Mouse (Mus musculus) lung, adult 2 months (tissue): Measurements from ENCODE around the gene Ppp3ca. TPM values are rescaled to one million over a fixed set of nuclear protein-coding genes. Genes with fewer than 3 reads are reported as not detected.
"Not testable (repeated sequence)": the region's sequence is repeated elsewhere in the genome, so short reads cannot be mapped to it uniquely, and the experiment has no call there.

Source experiments
- DNase-seq: peaks from one replicate; pipeline ENCODE4 v3.0.0; 2022
- H3K4me1 ChIP-seq: fragments of 200-500 bp; 2 replicates; pipeline ENCODE4 v1.6.1; 2011; ENCODE audit warnings: low read length; ENCODE audit not compliant: control insufficient read depth, insufficient read depth
- H3K4me3 ChIP-seq: fragments of 200-500 bp; replicated peaks from 2 replicates; pipeline ENCODE3; 2011; ENCODE audit warnings: low read depth, mild to moderate bottlenecking, control low read depth, low read length; ENCODE audit errors: extremely low read depth
- CTCF ChIP-seq: fragments of 200-500 bp; IDR thresholded peaks from 2 replicates; pipeline ENCODE4 v1.5.1; 2011; ENCODE audit warnings: mild to moderate bottlenecking, low read length, control low read depth; ENCODE audit not compliant: insufficient read depth
- POLR2A ChIP-seq: fragments of 200-500 bp; IDR thresholded peaks from 2 replicates; pipeline ENCODE4 v1.6.1; 2011; ENCODE audit warnings: low read depth, mild to moderate bottlenecking, control low read depth, low read length, borderline replicate concordance; ENCODE audit errors: extremely low read depth
- WGBS: fragments of 180-500 bp; shearing (Covaris S2); methylation state at CpG from one replicate; pipeline ENCODE4 v1.1.7; 2018; 5-methylcytosine and 5-hydroxymethylcytosine counted together
- polyA plus RNA-seq: library from polyadenylated mRNA; depleted of rRNA; stranded (reverse); fragments of >200 nt; gene quantifications from 2 replicates; pipeline ENCODE4 v1.2.3, GENCODE M21; 2012

Gene Ppp3ca
- polyA plus RNA-seq, 1 experiment, result 37.2 TPM

DNA sequence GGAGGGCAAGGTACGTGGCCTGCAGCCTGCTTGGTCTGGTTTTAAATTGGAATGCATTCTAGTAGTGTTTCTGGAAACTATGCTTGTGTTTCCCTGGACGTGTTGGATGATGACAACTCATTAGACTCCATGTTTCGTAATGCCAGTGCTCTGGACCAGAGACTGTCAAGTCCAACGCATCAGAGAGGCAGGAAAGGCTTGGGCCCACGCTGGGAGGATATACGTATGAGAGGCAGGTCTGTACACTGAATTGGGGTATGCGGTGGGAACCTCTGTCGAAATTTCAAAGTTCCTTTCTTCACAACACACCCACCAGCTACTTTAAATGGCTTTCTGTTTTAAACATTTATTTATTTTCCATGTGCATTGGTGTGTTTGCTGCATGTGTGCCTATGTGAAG, 12.3 kb downstream of the Ppp3ca start:
- WGBS, result 76% methylated on average over 8 of the region's 8 CpGs
- H3K4me1 ChIP-seq, result peaks cover 23% of the 10 kb centered on the region
- no peak for DNase-seq
- H3K4me3 ChIP-seq, result no peak overlapping the region
- TF ChIP-seq CTCF, result no peak
- no peak for TF ChIP-seq POLR2A

- 44% methylated on average over 15 of the region's 15 CpGs for WGBS
- no peak for TF ChIP-seq POLR2A
- TF ChIP-seq CTCF, result no peak
- no peak for DNase-seq
- H3K4me3 ChIP-seq, result no peak overlapping the region
- H3K4me1 ChIP-seq, result peaks cover 29% of the 10 kb centered on the region
Observed at GRCm38 (mm10) chr3:136684191-136684958, 14.5 kb downstream of the Ppp3ca start.

DNA sequence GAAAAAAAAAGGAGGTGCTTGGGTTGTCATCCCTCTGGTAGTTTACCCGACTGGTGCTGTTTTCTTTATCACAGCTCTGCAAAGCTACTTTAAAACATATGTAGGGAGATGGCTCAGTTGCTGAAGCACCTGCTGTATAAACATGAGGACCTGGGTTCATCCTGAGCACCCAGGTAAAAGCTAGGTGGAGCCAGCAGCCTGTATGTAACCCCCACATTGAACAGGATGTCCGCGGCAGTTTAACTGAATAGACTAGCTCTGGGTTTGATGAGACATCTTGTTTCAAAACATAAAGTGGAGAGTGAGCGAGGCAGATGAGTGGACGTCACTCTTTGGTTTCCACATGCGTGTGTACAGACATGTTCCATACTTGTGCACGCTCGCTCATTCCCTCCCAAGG, 16.5 kb downstream of the Ppp3ca start:
- 86% methylated on average over 8 of the region's 8 CpGs for whole genome bisulfite sequencing
- Histone ChIP-seq H3K4me1 (peaks cover 26% of the 10 kb centered on the region), H3K4me3 (no peak overlapping the region)
- DNase-seq, result no peak
- TF ChIP-seq POLR2A (no peak), CTCF (no peak)

DNA sequence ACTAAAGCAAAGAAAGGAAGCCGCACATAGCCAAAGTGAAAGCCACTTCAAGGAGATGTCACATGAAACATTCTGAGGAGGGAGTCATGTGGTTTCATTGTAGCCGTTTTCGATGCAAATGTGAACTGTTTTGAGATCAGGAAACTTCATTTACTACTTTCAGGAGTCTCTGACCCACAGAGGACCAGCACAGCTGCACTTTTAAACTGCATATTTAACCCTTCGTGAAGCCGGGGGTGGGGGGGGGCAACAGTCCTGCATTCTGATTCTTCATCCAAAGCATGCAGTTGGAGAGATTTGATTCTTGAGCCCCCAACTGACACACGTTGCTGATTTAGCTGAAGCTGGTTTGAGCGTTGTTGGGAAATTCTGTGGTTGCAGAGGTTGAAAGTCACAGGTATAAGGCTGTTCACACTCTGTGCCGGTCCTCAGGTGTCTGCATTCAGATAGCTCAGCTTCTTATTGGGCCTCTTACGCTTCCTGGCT, 18.2 kb downstream of the Ppp3ca start:
- WGBS, result 62% methylated on average over 9 of the region's 9 CpGs
- TF ChIP-seq CTCF (no peak), POLR2A (no peak)
- DNase-seq, result no peak
- peaks cover 28% of the 10 kb centered on the region for H3K4me1 ChIP-seq
- no peak overlapping the region for H3K4me3 ChIP-seq

DNA sequence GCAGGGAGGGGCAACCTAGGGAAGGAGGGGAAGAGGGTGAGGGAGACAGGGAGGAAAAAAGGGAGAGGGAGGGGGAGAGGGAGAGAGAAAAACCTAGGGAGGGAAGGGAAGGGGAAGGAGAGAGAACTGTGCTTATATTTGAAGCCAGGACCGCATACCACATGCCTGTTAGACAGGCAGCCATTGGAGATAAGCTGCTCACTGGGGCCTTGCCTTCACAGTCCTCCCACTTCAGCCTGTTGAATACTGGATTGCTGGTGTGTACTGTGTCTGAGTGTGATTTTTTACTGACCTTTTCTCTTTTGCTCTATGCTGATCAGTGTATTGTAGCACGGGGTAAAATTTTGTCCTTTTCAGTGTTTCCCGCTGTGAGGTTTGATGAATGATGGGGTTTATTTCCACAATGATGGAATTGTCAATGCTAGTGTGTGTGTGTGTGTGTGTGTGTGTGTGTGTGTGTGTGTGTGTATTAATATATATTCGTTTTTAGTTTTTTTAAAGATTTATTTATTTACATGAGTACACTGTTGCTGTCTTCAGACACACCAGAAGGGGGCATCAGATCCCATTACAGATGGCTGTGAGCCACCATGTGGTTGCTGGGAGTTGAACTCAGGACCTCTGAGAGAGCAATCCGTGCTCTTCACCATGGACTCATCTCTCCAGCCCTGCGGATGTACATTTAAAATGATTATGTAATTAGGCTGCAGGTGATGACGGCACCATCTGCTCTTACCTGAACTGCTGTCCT, 20.0 kb downstream of the Ppp3ca start:
- TF ChIP-seq POLR2A (no peak), CTCF (no peak)
- WGBS, result 87% methylated on average over 7 of the region's 7 CpGs
- Histone ChIP-seq H3K4me1 (peaks cover 21% of the 10 kb centered on the region), H3K4me3 (no peak overlapping the region)
- DNase-seq, result no peak

- H3K4me1 ChIP-seq, result peaks cover 18% of the 10 kb centered on the region
- H3K4me3 ChIP-seq, result no peak overlapping the region
- TF ChIP-seq CTCF (no peak), POLR2A (no peak)
- DNase-seq, result no peak
- WGBS, result 61% methylated on average over 7 of the region's 7 CpGs
Observed at GRCm38 (mm10) chr3:136691984-136692383, 22.1 kb downstream of the Ppp3ca start.

GRCm38 (mm10) chr3:136693547-136693946, 23.6 kb downstream of the Ppp3ca start:
- TF ChIP-seq POLR2A, result no peak
- no peak for TF ChIP-seq CTCF
- no peak for DNase-seq
- H3K4me1 ChIP-seq, result peaks cover 15% of the 10 kb centered on the region
- WGBS, result 100% methylated on average over 1 of the region's 1 CpGs
- H3K4me3 ChIP-seq, result no peak overlapping the region

GRCm38 (mm10) chr3:136697626-136698191, 27.8 kb downstream of the Ppp3ca start:
- TF ChIP-seq CTCF, result no peak
- no peak for TF ChIP-seq POLR2A
- DNase-seq, result no peak
- H3K4me1 ChIP-seq, result peaks cover 25% of the 10 kb centered on the region

DNA sequence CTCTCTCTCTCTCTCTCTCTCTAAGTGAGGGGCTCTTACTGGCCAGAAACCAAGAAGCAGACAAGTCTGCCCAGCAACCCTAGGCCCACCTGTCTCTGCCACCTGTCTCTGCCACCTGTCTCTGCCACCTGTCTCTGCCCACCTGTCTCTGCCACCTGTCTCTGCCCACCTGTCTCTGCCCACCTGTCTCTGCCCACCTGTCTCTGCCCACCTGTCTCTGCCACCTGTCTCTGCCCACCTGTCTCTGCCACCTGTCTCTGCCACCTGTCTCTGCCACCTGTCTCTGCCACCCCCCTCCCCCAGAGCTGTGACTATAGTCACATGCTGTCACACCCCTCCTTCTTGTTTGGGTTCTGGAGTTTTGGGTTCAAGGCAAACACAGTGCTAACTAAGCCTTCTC, 29.8 kb downstream of the Ppp3ca start:
- DNase-seq, result not testable (repeated sequence)
- H3K4me1 ChIP-seq, result peaks cover 34% of the 10 kb centered on the region

More at GRCm38 (mm10) chr3:136697626-136698191, 27.8 kb downstream of the Ppp3ca start:
- WGBS, result 37% methylated on average over 3 of the region's 3 CpGs
- no peak overlapping the region for H3K4me3 ChIP-seq

DNA sequence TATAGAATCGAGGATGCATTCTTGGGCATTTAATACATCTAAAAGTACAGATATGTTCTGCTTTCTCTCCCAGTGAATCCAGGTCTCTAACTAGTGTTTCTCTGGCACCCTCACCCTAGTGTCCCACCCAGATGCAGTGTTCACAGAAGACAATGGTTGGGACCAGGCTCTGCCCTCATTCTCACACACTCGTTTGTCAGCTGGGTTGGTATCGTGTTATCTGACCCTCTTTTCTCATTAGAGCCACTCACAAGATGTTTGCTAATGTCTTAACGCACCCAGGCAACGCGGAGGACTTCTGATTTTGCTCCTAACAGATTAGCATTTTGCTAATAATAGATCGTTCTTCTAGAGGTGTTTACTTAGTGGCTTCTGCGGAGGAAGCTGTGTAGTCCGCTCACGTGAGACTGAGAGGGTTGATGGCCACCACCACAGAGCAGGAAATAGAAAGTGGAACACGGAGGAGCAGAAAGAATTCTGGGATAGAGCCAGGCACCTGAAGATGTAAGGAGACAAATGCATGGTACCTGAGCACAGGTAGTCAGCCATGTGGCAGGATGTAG, 30.6 kb downstream of the Ppp3ca start:
- TF ChIP-seq CTCF (no peak), POLR2A (no peak)
- 25% methylated on average over 11 of the region's 11 CpGs for WGBS
- Histone ChIP-seq H3K4me1 (peaks cover 42% of the 10 kb centered on the region), H3K4me3 (peak overlapping the region; percentile 24)
- DNase-seq, result no peak

More for the DNA sequence above, 29.8 kb downstream of the Ppp3ca start:
- not testable (repeated sequence) for H3K4me3 ChIP-seq
